Mouse (Mus musculus): ENCODE data around the gene Vwa5b2.

Gene Vwa5b2

DNA sequence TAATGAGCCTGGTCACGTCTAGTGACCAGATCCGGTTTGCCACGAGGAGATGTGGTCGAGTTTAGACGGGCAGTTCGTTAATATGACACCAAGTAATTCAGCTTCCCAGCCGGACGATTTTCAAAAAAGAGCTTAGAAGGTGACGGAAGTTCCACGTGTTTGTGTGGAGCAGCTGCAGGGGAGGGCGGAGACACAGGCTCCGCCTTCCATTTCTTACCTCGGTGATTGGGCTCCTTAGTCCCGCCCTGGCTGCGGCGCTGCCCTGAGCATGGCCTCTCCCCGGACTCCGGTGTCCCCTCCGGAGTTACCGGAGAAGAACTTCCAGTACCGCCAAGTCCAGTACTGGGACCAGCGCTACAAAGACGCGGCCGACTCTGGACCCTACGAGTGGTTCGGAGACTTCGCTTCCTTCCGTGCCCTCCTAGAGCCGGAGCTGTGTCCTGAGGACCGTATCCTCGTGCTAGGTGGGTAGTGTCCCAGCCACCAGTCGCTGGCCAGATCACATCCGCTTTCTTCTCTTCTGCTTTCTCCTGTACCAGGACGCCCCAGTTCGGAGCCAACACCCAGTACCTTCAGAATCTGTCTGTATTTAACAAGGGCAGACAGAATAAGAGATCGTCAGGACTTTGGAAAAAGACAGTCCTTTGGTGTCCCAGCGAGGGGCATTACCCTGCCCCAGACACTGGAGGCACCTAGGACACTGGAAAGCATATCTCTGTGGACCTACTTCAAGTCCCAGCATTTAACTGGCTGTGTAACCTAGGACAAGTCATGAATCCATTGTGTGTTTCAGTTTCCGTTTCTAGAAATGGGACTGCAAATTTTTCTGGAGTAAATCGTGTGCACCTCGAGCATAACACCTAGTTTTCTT, 22.3 kb downstream of the Vwa5b2 start, which contains the start of the genes Eef1akmt4, Gm49333 and Alg3:
Gene Eef1akmt4 (plus strand): TSS at position 237 of the 871 bp plus-strand sequence.
Gene Gm49333 (plus strand): TSS at position 254 of the 871 bp plus-strand sequence.
Gene Alg3 (minus strand): TSS at position 379 of the 871 bp plus-strand sequence.
- peak; percentile 91 for DNase-seq

DNA sequence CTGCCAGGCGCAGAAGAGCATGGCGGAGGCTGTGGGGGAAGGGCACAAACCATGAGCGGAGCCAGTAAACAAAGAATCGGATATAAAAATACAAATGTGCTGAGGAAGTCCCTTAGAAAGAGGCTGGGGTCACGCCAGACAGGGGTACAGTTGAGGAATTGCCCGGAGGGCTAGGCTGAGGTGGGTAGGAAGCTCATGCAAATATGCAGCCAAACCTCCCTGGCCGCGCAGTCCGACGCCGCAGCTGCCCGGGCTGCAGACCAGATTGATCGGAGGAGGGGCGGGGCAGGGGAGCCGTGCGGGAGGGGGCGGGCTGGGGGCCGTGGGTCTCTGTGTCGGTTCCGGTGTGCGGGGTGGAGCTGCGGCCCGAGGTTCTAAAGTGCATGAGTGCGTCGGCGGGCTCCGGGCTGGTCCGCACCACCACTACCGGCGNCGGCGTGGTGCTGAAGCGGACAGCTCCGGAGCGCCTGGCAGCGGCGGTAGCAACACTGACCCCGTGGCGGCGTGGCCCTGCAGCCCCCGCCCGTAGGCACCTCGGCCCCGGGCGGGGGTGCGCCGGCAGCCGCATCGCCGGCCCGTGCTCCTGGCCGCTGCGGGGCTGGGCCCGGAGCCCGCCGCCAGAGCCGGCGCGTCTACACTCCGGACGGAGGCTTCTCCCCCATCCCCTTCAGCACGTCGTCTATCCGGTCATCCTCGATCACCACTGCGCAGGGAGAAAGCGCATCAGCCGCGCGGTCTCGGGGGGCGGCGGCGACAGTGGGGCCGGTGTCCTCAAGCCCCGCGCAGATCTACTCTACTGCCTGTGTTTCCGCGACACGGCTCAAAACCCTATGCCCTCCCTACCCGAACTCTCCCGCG, 30.5 kb downstream of the Vwa5b2 start:
- peak; percentile 34 for DNase-seq

DNA sequence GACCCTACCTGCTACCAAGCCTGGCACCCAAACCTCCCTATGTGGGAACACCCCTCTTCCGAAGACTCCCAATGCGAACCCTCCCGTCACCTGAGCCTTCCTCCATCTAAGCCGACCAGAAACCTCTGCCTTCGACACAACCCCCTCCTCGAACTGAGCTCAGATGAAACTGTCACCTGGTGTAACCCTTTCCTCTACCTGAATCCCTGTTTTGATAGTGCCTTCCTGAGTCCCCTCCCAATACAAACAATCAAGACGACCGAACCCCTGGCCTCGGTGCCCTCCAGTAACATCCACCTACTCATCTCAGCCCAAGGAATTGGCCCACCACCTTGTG, 31.1 kb downstream of the Vwa5b2 start:
- DNase-seq, result no peak

DNA sequence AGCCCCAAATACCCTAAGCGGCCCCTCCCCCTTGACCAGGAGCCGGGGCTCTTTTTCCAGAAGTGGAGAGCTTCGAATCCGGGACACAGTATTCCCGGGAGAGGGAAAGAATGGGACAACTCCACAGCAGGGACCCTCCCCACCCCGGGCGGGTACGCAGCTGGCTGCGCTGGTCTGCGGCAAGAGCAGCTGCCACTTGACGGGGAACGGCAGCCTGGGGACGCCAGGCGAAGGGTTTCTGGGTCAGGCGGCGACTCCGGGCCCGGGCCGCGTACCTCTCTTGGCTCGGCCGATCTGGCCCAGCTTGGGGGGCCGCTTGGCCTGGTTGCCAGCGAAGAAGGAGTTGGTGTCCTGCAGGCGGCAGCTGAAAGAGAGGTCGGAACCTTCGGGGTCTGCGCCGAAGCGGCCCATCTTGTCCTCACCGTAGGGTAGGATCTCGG, 31.5 kb downstream of the Vwa5b2 start:
- no peak for DNase-seq

DNA sequence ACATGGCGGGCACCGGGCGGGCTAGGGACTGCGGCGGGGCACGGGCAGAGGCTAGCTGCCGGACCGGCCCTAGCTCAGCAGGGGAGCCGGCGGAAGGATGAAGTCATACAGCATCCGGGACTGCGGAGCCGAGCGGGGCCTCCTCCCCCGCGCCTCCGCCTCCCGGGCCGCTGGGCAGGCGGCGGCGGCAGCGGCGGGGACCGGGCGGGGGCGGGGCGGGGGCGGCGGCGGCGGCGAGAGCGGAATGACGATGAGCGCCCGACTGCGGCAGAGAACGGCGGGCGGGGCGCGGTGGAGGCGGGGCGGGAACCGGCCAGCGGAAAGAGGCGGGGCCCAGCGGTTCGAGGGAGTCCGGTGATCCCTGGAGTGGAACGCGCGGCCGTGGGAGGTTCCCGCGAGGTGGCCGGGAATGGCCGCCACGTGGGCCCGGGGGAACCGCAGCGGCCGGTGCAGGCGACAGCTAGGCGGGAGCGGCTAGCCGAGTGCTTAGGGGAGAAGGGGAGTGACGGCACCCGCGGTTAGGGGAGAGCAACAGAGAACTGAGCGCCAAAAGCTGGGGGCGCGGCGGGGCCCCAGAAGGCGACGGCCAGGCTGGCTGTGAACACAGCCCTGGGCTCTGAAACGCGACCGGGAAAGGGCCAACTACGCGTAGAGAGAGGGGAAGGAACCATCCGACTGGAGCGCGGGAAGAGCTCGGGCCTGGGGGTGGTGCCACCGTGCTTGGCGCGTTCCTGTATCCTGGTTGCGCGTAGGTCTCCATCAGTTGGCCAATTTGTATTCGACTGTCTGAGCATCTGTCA, 32.1 kb downstream of the Vwa5b2 start, which contains the start of gene Camk2n2:
Gene Camk2n2 (minus strand): TSS at position 97 of the 800 bp plus-strand sequence.
- peak; percentile 79 for DNase-seq

DNA sequence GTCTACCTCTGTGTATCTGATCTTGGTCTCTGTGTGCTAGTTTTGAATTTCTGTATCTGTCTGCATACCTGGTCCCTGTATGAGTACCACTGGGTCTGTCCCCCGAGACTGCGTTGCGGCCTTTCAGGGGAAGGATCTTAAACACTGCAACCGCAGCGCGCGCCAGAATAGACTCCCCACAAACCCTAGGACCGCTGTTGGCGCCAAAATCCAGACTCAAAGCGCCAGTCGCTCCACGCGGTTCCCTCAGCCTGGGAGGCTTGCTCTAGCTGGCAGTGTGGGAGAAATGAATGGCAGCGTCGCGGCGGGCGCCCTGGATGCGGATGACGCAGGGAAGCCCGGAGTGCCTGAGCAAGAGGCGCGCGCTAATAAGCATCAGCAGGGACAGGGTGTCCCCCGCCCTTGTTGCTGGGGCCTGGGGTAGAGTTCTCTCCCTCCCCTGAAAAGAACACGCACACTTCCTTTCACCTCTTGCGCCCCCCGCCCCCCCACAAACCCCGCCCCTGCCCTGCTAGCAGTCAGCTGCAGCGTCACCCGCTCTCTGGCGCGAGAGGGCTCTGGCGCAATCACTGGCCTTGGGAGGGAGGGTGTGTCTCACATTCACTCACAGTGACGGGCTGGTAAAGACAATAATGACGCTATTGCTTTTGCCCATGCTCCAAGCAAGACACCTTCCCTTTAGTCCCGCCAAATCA, 32.9 kb downstream of the Vwa5b2 start:
- DNase-seq, result peak; percentile 70

DNA sequence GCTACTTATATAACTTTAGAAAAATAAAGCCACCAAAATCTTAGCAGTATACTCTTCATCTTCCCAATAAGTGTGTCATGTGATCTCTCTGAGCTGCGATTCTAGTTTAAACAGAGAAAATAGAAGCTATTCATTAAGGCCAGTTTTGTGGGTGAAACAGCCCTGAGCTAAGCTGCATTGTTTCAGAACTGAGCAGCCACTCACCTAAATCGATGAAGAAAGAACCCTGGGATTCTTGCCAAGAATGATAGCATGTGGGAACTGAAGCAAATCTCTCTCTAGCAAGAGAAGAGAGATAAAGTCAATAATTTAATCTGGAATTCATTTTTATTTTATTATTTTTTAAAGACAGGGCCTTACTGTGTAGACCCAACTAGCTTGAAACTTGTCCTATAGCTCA, 33.9 kb downstream of the Vwa5b2 start:
- no peak for DNase-seq

DNA sequence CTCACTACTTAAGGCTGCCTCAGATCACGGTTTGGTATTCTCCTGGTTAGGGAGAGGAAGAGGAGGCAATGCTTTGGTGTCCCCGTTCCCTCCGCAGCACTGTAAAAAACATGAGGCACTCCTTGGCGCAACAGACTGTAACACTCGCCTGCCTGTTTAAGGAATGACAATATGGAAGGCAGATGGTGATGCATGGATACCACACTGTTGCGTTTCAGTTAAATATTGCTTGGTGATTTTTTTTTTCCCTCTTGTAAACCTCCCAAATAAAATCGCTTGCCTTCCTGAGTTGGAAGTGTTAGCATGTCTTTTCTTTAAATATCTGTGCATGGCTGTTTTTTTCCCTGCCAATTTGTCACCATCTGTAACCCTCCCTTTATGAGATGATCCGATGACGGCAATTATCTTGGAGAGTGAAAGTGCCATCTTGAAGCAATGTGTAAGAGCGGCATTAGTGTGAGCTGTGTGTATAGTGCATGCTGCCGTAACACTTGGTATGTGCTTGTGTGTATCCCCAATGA, 39.7 kb downstream of the Vwa5b2 start:
- DNase-seq, result no peak

DNA sequence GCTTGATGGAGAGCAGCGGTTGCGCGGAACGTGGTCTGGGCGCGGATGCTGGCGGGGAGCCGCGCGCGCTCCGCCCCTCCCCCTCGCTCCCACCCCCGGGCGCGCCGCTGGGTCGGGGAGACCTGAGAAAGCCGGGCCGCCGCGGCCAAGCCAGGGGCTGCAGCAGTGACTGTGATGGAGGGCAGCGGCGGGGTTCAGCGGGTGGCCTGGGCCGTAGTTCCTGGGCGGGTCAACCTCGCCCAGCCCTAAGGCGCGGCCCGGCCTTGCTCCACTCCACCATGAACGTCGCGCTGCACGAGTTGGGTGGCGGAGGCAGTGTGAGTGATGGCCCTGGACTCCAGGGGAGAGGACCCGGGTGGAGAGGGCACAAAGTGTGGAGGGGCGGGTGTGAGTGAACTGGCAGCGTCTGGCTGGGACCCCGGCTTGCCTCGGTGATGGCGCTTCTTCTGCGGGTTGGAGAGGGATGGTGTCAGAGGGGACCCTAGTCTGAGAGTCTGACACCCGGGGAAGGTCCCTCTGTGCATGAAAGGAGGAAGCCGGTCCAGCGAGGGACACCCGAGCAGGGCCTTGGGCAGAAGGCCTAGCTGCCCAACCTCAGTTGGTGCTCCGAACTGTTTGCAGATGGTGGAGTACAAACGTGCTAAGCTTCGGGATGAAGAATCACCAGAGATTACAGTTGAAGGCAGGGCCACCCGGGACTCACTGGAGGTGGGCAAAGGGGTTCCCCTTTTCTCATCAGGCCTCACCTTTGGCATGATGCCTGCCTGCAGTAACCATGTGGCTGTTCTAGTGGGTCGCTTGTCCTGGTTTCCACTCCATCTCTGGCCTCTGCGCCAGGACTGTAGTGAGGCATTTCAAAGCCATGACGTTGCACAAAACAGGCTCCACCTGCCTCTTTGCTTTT, 40.7 kb downstream of the Vwa5b2 start, which contains the start of gene Ece2:
Gene Ece2 (plus strand): TSS at position 98 of the 904 bp plus-strand sequence.
- DNase-seq, result peak; percentile 5

DNA sequence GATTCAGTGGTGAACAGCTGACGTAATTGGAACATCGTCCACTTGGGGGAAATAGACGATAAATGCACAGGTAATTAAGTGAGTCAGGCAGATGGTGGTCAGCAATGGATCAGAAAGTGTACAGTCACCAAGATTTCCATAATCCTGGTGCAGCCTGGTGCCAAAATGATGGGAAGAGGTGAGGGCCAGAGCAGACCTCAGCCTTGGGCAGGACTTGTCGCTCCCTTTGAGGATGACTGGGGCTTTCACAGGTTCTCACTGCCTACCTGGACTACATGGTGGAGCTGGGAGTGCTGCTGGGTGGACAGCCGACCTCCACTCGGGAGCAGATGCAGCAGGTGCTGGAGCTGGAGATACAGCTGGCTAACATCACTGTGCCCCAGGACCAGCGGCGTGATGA, 48.1 kb downstream of the Vwa5b2 start:
- DNase-seq, result no peak

DNA sequence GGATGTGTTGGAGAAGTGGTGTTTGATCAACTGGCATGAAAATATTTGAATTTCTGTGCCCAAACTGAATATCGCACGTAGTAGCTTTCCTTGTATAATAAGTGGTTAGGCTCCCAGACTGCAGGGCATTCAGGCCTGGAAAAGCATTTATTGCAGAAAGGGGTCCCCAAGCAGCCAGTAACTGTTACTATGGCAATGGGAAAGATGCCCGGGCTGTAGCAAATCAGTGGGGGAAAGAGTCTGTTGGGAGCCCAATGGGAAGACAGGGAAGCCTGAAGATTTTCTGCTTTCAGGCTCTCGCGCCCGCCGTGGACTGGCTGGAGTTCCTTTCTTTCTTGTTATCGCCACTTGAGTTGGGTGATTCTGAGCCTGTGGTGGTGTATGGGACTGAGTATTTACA, 49.1 kb downstream of the Vwa5b2 start:
- DNase-seq, result no peak

DNA sequence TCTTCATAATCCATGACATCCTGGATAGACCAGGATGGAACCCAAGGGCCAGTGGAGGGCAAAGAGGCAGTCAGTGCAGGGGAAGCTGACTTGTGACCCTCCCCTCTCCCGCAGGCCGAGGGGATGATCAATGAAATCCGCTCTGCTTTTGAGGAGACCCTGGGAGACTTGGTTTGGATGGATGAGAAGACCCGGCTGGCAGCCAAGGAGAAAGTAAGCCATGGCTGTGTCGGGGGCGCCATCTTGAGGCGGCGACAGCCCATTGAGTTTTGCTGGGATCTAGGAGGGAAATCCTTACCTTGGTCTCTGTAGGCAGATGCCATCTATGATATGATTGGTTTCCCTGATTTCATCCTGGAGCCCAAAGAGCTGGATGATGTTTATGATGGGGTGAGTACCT, 52.9 kb downstream of the Vwa5b2 start:
- DNase-seq, result peak; percentile 59

DNA sequence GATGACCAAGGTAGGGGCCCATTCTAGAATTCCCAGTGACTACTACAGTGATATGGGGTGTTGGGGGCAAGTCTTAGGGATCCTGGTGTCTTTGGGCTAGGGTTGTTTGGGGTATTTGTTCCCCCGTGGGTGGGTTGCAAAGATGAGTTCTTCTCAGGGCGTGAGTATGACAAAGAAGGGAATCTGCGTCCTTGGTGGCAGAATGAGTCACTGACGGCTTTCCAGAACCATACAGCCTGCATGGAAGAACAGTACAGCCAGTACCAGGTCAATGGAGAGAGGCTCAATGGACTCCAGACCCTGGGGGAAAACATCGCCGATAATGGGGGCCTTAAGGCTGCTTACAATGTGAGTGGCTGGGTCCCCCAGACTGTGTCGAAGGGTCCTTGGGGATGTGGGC, 54.6 kb downstream of the Vwa5b2 start:
- no peak for DNase-seq

DNA sequence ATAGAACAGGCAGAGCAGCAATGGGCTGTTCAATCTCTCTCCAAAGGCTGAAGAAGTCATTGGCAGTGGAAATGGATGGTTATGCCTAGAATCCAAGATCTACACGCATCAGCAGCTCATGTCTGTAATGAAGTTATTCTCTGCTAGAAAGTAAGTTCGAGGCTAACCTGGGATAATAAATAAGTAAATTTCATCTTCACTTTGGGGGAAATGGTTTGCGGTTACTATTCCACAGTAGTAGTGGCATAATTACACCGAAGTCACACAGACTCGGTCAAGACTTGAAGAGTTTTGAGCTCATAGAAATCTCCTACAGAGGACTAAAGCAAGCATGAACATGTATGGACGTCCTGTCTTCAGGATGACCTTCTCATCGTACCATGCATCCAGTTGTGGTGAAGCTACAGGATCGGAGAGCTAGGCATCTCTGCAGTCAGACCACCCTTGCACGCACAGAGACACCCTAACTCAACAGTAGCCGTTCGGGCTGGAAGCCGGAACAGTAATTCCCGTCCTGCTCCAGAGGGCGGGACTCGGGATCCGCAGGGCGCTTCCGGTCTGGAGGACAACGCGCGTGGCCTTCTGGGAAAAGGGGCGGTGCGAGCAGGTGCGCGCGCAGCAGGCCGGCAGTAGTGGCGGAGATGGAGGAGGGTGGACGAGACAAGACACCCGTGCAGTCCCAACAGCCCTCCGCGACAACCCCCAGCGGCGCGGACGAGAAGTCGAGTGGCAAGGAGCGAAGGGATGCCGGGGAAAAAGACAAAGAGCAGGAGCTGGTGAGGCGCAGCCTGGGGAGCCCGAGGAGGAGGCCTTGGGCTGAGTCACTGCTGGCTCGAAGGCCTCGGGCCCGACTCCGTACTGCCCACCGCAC, 62.0 kb downstream of the Vwa5b2 start, which contains the start of gene Psmd2:
Gene Psmd2 (plus strand): TSS at position 577 of the 871 bp plus-strand sequence.
- DNase-seq, result peak; percentile 97

DNA sequence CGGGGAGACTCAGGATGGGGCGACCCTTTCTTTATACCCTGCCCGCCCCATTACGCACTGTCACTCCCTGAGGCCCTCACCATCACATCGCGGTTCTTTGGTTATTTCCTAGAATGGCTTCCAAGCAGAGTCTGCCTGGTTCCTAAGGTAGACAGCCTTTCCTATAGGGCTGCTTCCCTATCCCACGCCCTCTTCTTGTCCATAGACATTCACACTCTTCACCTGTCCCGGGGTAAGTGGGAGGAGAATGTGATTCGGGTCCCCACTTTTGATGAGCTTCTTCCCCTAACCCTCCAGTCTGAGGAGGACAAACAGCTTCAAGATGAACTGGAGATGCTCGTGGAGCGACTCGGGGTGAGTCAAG, 62.7 kb downstream of the Vwa5b2 start:
- no peak for DNase-seq

DNA sequence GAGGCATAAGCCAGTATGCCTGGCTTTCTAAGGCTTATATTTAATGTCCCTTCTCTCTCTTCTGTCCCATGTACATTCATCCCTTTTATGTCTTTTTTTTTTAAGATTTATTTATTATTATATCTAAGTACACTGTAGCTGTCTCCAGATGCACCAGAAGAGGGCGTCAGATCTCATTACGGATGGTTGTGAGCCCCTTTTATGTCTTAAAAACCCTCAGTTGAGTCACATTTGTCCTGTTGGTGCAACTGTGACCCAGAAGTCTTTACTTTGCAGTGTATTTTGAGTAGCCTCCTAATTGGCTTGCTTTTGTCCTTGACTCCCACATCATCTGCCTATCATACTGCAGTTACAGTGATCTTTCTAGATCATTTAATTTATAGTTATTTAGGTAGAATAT, 64.0 kb downstream of the Vwa5b2 start:
- DNase-seq, result no peak

Data from liver (tissue).